Mouse (Mus musculus) mesoderm, embryonic 11.5 days (tissue): ENCODE measurements at regions not wholly inside any gene's neighbourhood (a gene's known extent, or its start where the extent isn't known, plus 50 kb on each side); places are given as distances from the start of the nearest gene placed in this dataset.
A peak's percentile ranks its signal among the peaks of the same experiment; 100 is the strongest.

Source experiments
- DNase-seq: peaks from one replicate; pipeline ENCODE4 v3.0.0-alpha.2; 2012; ENCODE audit warnings: low read depth, low spot score

- no peak for DNase-seq
Measured at GRCm38 (mm10) chr13:5211659-5212058, 602.7 kb upstream of the Akr1e1 start.

- DNase-seq, result no peak
Measured at GRCm38 (mm10) chr13:5229476-5229875, 620.5 kb upstream of the Akr1e1 start.

- DNase-seq, result no peak
Measured at GRCm38 (mm10) chr13:5234232-5234631, 625.3 kb upstream of the Akr1e1 start.

- no peak for DNase-seq
Measured at GRCm38 (mm10) chr13:5235391-5235790, 625.9 kb upstream of the Klf6 start.

- no peak for DNase-seq
Measured at GRCm38 (mm10) chr13:5240541-5240940, 620.7 kb upstream of the Klf6 start.

- no peak for DNase-seq
Measured at GRCm38 (mm10) chr13:5242782-5243181, 618.5 kb upstream of the Klf6 start.

GRCm38 (mm10) chr13:5248671-5249391, 612.5 kb upstream of the Klf6 start:
- no peak for DNase-seq

- DNase-seq, result no peak
Measured at GRCm38 (mm10) chr13:5257891-5258660, 603.2 kb upstream of the Klf6 start.

GRCm38 (mm10) chr13:5259760-5260159, 601.5 kb upstream of the Klf6 start:
- no peak for DNase-seq

GRCm38 (mm10) chr13:5272506-5273192, 588.6 kb upstream of the Klf6 start:
- no peak for DNase-seq

GRCm38 (mm10) chr13:5276564-5276963, 584.7 kb upstream of the Klf6 start:
- DNase-seq, result no peak

GRCm38 (mm10) chr13:5289753-5290449, 571.4 kb upstream of the Klf6 start:
- DNase-seq, result no peak

- peak; percentile 17 for DNase-seq
Measured at GRCm38 (mm10) chr13:5302141-5302540, 559.1 kb upstream of the Klf6 start.

- no peak for DNase-seq
Measured at GRCm38 (mm10) chr13:5306688-5307087, 554.6 kb upstream of the Klf6 start.

- DNase-seq, result no peak
Measured at GRCm38 (mm10) chr13:5313297-5313696, 548.0 kb upstream of the Klf6 start.

GRCm38 (mm10) chr13:5315011-5315410, 546.3 kb upstream of the Klf6 start:
- no peak for DNase-seq

- DNase-seq, result no peak
Measured at GRCm38 (mm10) chr13:5317941-5318856, 543.1 kb upstream of the Klf6 start.

GRCm38 (mm10) chr13:5345712-5346111, 515.6 kb upstream of the Klf6 start:
- peak; percentile 23 for DNase-seq

GRCm38 (mm10) chr13:5347503-5348469, 513.5 kb upstream of the Klf6 start:
- DNase-seq, result peak; percentile 61
